Mouse (Mus musculus) CD4-positive naive resting alpha-beta T cell, adult 76 days (primary cell): ENCODE results near the gene Nhlrc4. TPM values are rescaled to one million over a fixed set of nuclear protein-coding genes. Genes with fewer than 3 reads are reported as not detected.

Source experiments
- total RNA-seq: library from RNA; stranded (reverse); gene quantifications from one replicate; pipeline ENCODE4 v1.2.4, GENCODE M21; 2023

Nhlrc4 gene
- not detected for total RNA-seq

DNA sequence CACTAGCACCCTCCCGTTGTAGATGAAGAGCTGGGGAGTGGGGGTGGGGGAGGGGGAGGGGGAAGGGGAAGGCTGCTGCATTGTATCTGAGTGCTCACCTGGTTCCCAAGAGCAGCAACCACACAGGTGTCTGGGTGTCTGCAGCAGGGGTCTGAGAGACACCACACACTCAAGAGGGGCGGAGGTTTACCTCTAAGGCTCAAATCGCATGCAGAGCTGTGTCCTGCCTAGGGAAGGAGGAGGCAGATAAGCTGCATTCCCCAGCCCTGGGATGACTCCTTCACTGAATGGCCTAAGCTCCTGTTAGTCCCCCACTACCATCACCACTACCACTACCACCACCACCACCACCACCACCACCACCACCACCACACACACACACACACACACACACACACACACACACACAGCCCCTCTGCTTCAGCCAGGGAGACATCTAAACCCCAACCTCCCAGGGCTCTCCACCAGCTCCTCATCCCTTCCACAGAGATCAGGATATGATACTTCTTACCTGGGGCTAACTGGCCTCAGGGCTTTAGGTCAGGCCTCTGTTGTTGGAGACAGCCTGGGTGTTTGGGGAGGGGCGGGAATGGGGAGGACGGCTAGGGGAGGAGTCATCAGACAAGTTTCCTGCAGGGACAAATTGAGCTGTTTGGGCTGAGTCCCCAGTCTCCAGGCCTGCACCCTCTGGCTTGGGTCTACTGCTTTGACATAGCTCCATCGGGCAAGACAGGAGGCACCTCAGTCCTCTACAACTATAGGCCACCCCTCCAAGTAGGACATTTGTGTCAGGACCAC lies at the start of gene Nhlrc4, which contains the start of gene Pigq:
Nhlrc4 (minus strand) TSS at position 596 of the 798 bp plus-strand sequence.
Pigq (minus strand) TSS at position 571 of the 798 bp plus-strand sequence.

DNA sequence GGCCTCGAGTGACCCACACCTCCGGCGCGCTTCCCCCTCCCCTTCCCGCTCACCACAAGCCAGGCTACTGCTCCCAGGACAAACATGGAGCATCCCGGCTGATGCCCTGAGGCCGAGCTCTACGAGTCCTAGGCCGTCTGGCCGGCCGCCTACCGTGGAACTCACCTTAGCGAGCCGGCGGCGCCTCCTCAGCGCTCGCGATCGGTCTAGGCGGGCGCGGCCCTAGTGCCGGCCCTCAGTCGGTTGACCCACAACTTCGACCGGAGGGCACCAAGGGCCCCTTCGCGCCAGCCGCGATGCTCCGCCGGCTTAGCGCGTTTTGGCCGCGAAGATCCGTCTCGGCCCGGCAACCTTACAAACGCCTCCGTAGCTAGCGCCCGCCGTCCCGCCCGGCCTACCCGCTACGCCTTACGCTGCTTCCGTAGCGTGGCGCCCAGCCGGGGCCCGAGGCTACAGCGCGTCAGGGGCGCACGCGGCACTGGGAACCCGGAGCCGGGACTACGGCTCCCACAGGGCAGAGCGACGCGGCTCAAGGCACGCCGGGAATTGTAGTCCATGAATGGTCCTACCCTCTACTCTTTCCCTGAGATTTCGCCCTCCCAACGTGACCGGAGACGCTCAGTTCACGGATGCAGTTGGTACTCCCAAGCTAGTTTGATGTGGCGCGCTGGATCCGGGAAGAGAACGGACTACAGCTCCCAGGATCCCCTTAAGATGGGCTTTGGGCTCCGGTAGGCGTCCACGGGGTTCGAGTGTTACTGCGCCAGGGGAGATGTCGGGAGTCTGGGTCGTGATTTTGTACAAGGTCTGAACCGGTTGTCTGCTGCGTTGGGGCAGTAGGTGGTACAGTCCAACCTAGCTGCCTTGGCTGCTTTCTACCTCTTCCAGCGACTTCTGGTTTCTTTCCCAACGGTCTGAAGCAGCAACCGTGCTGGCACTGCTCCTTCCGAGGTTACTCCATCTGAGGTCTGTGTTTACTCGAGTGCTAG lies 40.8 kb upstream of the Nhlrc4 start, which contains the start of gene Capn15:
Capn15 (minus strand) TSS at position 491 of the 989 bp plus-strand sequence.

DNA sequence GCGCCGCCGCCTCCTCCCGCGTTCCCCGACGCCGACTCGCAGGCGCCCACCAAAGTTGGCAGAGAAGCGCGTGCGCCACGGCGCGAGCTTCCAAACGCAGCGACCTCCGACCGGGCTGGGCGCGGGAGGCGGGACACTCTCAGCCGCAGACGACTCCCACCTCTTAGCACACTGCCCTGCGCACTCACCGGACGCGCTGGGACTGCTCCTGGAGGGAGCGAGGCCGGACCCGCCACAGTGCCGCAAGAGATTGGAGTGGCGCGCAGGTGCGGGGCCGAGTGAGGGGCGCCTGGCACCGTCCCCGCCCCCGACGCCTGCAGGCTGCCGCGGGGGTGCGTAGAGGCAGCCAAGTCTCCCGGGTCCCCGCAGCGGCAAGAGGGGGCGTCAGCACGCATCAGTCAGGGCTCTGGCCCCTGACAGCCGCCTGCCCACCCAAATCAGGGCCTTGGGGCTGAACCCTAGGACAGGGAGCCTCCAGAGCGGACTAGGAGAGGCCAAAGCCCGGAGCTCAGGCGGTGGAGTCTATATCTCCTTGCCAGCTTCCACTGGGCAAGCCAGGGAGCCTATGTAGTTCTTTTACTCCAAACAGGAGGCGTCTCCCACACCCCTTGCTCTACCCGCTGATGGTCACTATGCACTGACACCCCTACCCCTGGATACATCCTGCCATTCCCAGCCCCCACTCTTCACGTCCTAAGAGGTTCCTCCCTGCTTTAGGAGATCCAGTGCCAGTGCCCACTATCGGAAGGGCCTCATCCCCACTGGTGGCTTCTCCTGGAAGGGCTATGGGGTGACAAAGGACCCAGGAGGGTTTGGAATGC lies 7.3 kb upstream of the Nhlrc4 start, which contains the start of gene A930017K11Rik:
A930017K11Rik (minus strand) TSS at position 763 of the 821 bp plus-strand sequence.

DNA sequence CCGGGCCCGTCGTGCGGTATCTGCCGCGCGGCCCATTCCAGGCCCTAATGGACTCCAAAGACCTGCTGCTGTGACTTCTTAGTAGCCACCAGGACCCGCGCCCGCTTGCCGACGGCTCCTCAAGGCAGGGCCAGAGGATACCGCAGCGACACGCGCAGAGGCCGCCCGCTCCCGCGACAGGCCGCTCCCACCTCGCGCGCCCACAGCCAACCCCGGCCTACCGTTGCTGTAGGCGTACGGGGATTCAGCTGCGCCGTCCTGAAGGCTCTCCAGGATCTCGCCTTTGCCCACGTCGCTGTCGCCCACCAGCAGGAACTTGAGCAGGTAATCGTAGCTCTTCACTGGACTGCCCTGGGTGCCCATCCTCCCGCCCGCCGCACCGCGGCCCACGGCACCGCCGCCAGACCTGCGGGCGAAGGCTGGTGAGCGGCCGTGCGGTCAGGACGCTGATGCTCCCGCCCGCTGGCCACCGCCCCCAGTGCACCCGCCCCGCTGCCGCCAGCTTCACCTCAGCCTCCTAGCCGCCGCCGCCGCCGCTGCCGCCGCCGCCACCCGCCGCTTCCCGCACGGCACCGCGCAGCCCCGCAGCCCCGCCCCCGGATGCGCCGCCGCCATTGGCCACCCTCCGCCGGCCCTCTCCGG lies 25.5 kb downstream of the Nhlrc4 start, which contains the start of gene Rab40c:
Rab40c (minus strand) TSS at position 584 of the 642 bp plus-strand sequence.

Other genes starting within 250 kb of the Nhlrc4 start
- gene Gng13, start 227.8 kb downstream of the Nhlrc4 start, total RNA-seq: not detected
- 6.9 TPM for gene Chtf18, start 217.5 kb downstream of the Nhlrc4 start, total RNA-seq
- 4.1 TPM for gene Rpusd1, start 217.3 kb downstream of the Nhlrc4 start, total RNA-seq
- gene Mslnl, start 208.9 kb downstream of the Nhlrc4 start, total RNA-seq: not detected
- gene Msln, start 190.6 kb downstream of the Nhlrc4 start, total RNA-seq: not detected
- 20.5 TPM for gene Narfl, start 171.2 kb downstream of the Nhlrc4 start, total RNA-seq
- 19.6 TPM for gene Haghl, start 159.3 kb downstream of the Nhlrc4 start, total RNA-seq
- gene Ccdc78, start 158.4 kb downstream of the Nhlrc4 start, total RNA-seq: not detected
- gene Fam173a, start 152.1 kb downstream of the Nhlrc4 start, total RNA-seq: 53.8 TPM
- gene AC134908.4, start 149.3 kb downstream of the Nhlrc4 start, total RNA-seq: not detected
- gene Metrn, start 147.8 kb downstream of the Nhlrc4 start, total RNA-seq: 19.9 TPM
- gene Fbxl16, start 135.9 kb downstream of the Nhlrc4 start, total RNA-seq: not detected
- 16.9 TPM for gene Wdr24, start 121.3 kb downstream of the Nhlrc4 start, total RNA-seq
- 26.5 TPM for gene Jmjd8, start 116.1 kb downstream of the Nhlrc4 start, total RNA-seq
- gene Stub1, start 111.6 kb downstream of the Nhlrc4 start, total RNA-seq: 49.0 TPM
- 5.6 TPM for gene Rhbdl1, start 107.7 kb downstream of the Nhlrc4 start, total RNA-seq
- 13.2 TPM for gene Gm20683, start 103.2 kb downstream of the Nhlrc4 start, total RNA-seq
- gene Rhot2, start 100.1 kb downstream of the Nhlrc4 start, total RNA-seq: 66.5 TPM
- 27.2 TPM for gene Wdr90, start 83.5 kb downstream of the Nhlrc4 start, total RNA-seq
- gene Mcrip2, start 76.2 kb downstream of the Nhlrc4 start, total RNA-seq: 6.3 TPM
- gene Mettl26, start 69.9 kb downstream of the Nhlrc4 start, total RNA-seq: 20.1 TPM
- gene Wfikkn1, start 64.1 kb downstream of the Nhlrc4 start, total RNA-seq: 7.4 TPM
- gene Rab40c, start 25.2 kb downstream of the Nhlrc4 start, total RNA-seq: 19.1 TPM
- gene Pigq, start within 50 bp of the Nhlrc4 start, total RNA-seq: 51.5 TPM
- gene A930017K11Rik, start 7.6 kb upstream of the Nhlrc4 start, total RNA-seq: 0.21 TPM
- gene Capn15, start 40.8 kb upstream of the Nhlrc4 start, total RNA-seq: 33.7 TPM
- gene Rab11fip3, start 124.6 kb upstream of the Nhlrc4 start, total RNA-seq: 18.5 TPM
- gene Decr2, start 145.4 kb upstream of the Nhlrc4 start, total RNA-seq: 5.0 TPM
- gene Nme4, start 150.6 kb upstream of the Nhlrc4 start, total RNA-seq: 3.9 TPM
- gene Tmem8, start 168.3 kb upstream of the Nhlrc4 start, total RNA-seq: 24.2 TPM
- 33.3 TPM for gene Mrpl28, start 178.5 kb upstream of the Nhlrc4 start, total RNA-seq
- gene Axin1, start 193.7 kb upstream of the Nhlrc4 start, total RNA-seq: 110 TPM